ENCODE assay signal across 8 mouse cellular contexts in genomic region chr10:95254453-95255001, GRCm38 (mm10).
DNase-seq lines count a peak whose midpoint lies in the region; ATAC-seq lines count a peak whose summit lies in the region.
"Had no signal": no experiment of that assay in that cellular context is flagged by ENCODE, and none has a peak within 500 bp of the region (broad histone marks: within the 10 kb centered on the region; RNA-seq: fewer than 3 reads in every experiment).

No protein-coding gene starts in this region.

- H3K9ac ChIP-seq in heart, embryonic 16.5 days (ENCODE audit: low read length): no peak overlapping the region
- H3K9ac ChIP-seq: liver, embryonic 15.5 days had no signal

- WGBS in embryonic facial prominence, embryonic 10.5 days: 49% methylated on average over 13 of the region's 13 CpGs
- WGBS in heart, embryonic 16.5 days: 33% methylated on average over 13 of the region's 13 CpGs
- WGBS in limb, embryonic 10.5 days: 63% methylated on average over 13 of the region's 13 CpGs

- H3K4me2 ChIP-seq in heart, embryonic 16.5 days (ENCODE audit: low read depth, low read length): peak overlapping the region; percentile 32; the same call in 1 of the 2 replicates
- H3K4me2 ChIP-seq: liver, embryonic 15.5 days had no signal

- H3K27me3 ChIP-seq in embryonic facial prominence, embryonic 10.5 days (replicated peaks; ENCODE audit: low read depth, poor library complexity, severe bottlenecking): no peaks in the 10 kb centered on the region
- H3K27me3 ChIP-seq in heart, embryonic 16.5 days (ENCODE audit: control insufficient read depth, insufficient read depth, low read length): no peaks in the 10 kb centered on the region
- H3K27me3 ChIP-seq in limb, embryonic 10.5 days (ENCODE audit: low read depth, poor library complexity, severe bottlenecking): peaks cover 6% of the 10 kb centered on the region; the same call in 1 of the 2 replicates
- H3K27me3 ChIP-seq: liver, embryonic 15.5 days had no signal

- peak overlapping the region; percentile 63 for H3K27ac ChIP-seq in embryonic facial prominence, embryonic 10.5 days (replicated peaks)
- no peak overlapping the region for H3K27ac ChIP-seq in heart, embryonic 16.5 days (ENCODE audit: low read length)
- peak overlapping the region; percentile 76 for H3K27ac ChIP-seq in limb, embryonic 10.5 days
- H3K27ac ChIP-seq: liver, embryonic 15.5 days had no signal

- DNase-seq in testis, postnatal 10 days (ENCODE audit: low spot score): peak; percentile 59
- DNase-seq in testis, postnatal 14 days (ENCODE audit: low spot score): no peak
- DNase-seq in embryonic facial prominence, embryonic 10.5 days (ENCODE audit: low spot score): no peak
- DNase-seq in limb, embryonic 10.5 days (ENCODE audit: low spot score): no peak
- DNase-seq in ovary, postnatal 36 days (ENCODE audit: low spot score): peak; percentile 51

- no peak overlapping the region for H3K4me3 ChIP-seq in embryonic facial prominence, embryonic 10.5 days
- H3K4me3 ChIP-seq in heart, embryonic 16.5 days (ENCODE audit: low read length): no peak overlapping the region
- no peak overlapping the region for H3K4me3 ChIP-seq in limb, embryonic 10.5 days
- H3K4me3 ChIP-seq: liver, embryonic 15.5 days had no signal

- 0 out of 2 replicates have a peak, but pooled peaks have one; percentile 35 for ATAC-seq in heart, embryonic 16.5 days (replicated peaks; ENCODE audit: extremely low read depth, insufficient read depth, low FRiP score)
- ATAC-seq in erythroblast, adult 5-6 weeks (replicated peaks; ENCODE audit: low FRiP score, poor library complexity, severe bottlenecking): no peak

- H3K4me1 ChIP-seq in embryonic facial prominence, embryonic 10.5 days: peaks cover 55% of the 10 kb centered on the region
- H3K4me1 ChIP-seq in heart, embryonic 16.5 days (ENCODE audit: control insufficient read depth, insufficient read depth, low read length): peaks cover 12% of the 10 kb centered on the region
- H3K4me1 ChIP-seq in limb, embryonic 10.5 days: peaks cover 40% of the 10 kb centered on the region
- H3K4me1 ChIP-seq: liver, embryonic 15.5 days had no signal

- H3K36me3 ChIP-seq in embryonic facial prominence, embryonic 10.5 days (replicated peaks): no peaks in the 10 kb centered on the region
- no peaks in the 10 kb centered on the region for H3K36me3 ChIP-seq in heart, embryonic 16.5 days (ENCODE audit: control insufficient read depth, insufficient read depth)
- H3K36me3 ChIP-seq in limb, embryonic 10.5 days: no peaks in the 10 kb centered on the region
- H3K36me3 ChIP-seq: liver, embryonic 15.5 days had no signal

- H3K9me3 ChIP-seq in embryonic facial prominence, embryonic 10.5 days: no peaks in the 10 kb centered on the region
- no peaks in the 10 kb centered on the region for H3K9me3 ChIP-seq in heart, embryonic 16.5 days (replicated peaks; ENCODE audit: control insufficient read depth, low read length)
- no peaks in the 10 kb centered on the region for H3K9me3 ChIP-seq in limb, embryonic 10.5 days (replicated peaks)
- H3K9me3 ChIP-seq: liver, embryonic 15.5 days had no signal

Comparison
In these comparisons a context has a peak if more than half of its experiments do, and no peak if none do; other contexts are left out.
1. DNase-seq: peak in testis, postnatal 10 days (single experiment) and ovary, postnatal 36 days (single experiment); none in testis, postnatal 14 days (single experiment), embryonic facial prominence, embryonic 10.5 days (single experiment) and limb, embryonic 10.5 days (single experiment).